Mouse (Mus musculus) splenic B cell, adult 2 months (primary cell): ENCODE results near the gene Arhgap21.

Experiments used
- DNase-seq: peaks from one replicate; pipeline ENCODE4 v3.0.0-alpha.2; 2011; ENCODE audit warnings: low read depth, low spot score
- H3K27me3 ChIP-seq: 2 replicates; pipeline ENCODE4 v1.6.1; 2012; ENCODE audit warnings: mild to moderate bottlenecking, low read length, moderate library complexity, mixed read lengths; ENCODE audit not compliant: control insufficient read depth, poor library complexity, insufficient read depth, severe bottlenecking
- H3K36me3 ChIP-seq: 2 replicates; pipeline ENCODE4 v1.6.1; 2012; ENCODE audit warnings: mild to moderate bottlenecking, low read length, moderate library complexity, mixed read lengths; ENCODE audit not compliant: control insufficient read depth, poor library complexity, insufficient read depth, severe bottlenecking

The Arhgap21 gene

DNA sequence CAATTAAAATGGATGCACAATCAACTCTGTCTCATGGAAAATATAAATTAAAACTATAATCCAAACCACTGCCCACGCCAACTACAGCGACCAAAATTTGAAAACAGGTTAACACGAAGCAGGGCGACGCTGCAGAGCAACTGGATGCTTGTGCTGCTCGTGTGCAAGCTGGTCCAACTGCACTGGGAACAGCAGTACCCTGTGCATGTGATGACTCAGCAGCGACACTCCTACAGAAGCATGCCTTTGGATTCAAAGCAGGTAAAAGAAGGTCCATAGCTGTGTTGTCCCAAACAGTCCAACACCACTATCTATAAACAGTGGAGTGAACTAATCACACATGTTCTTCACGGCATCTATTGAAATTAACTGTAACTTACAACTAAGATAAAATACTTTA, 63.3 kb downstream of the Arhgap21 start:
- Histone ChIP-seq H3K27me3 (no peaks in the 10 kb centered on the region), H3K36me3 (no peaks in the 10 kb centered on the region)
- DNase-seq = no peak

DNA sequence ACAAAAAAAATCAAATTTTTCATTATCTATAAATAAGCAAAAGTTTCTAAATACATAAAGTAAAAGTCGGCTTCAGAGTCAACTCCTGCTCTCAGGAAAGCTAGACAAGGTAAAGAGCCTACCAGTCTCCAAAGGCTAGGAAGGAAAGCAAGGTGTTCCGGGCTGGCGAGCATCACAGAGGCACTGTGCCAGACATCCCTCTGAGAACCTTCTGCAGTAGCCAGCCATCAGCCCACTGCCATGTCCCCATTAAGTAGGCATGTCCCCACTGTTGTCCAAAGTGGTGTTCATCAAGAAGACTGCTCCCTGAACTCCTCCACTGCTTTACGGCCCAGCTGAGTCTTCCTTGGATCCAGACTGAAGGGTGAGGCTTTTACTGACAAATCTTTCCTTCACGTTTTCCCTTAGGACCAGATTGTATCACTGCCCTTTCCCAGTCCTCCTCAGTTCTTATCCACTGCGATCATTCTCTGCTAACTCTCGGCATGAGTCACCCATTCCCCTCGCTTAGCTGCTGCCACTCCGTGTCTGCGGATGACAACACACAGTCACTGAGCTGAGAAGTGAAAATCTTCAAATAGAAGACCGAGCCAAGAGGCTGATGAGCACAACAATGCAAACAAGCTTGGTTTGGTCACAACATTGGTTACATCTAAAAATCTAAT, 65.6 kb downstream of the Arhgap21 start:
- Histone ChIP-seq H3K27me3 (no peaks in the 10 kb centered on the region), H3K36me3 (no peaks in the 10 kb centered on the region)
- DNase-seq = no peak

DNA sequence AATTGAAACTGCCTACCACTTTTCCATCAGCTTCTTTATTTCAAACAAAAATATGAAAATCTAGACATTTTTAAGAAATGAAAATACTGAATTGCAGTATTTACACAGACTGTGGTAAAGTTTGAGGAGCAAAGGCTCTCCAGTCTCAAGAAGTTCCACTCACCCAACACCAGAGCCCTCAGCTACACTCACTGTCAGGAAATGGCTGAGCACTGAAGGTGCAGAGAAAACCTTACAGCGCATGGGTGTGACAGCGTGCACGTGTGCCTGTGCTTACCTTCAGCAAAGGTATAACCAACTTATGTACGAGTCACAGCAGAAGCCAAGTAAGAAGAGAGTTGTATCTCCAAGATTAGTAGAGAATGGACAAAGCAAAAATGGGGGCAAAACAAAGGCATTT, 66.8 kb downstream of the Arhgap21 start:
- no peaks in the 10 kb centered on the region for H3K27me3 ChIP-seq
- no peaks in the 10 kb centered on the region for H3K36me3 ChIP-seq
- DNase-seq = no peak

DNA sequence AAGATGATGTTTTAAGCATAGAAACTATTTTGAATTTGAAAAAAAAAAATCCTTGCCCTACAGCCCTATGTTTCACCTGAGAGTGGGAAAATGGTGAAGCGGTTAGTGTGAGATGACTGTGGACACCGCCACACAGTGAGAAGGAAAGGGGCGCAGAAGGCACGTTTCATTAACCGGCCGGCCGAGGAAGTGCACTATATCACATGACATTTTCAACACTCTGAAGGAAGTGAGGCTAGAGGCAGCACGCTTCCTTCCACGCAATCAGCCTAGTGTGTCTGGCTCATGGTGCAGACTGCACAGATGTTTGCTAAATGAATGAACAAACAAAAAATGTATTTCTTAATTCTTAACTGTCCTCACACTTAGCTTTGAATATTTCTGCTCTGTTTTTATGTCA, 69.4 kb downstream of the Arhgap21 start:
- DNase-seq = peak; percentile 74
- H3K36me3 ChIP-seq = no peaks in the 10 kb centered on the region
- no peaks in the 10 kb centered on the region for H3K27me3 ChIP-seq

DNA sequence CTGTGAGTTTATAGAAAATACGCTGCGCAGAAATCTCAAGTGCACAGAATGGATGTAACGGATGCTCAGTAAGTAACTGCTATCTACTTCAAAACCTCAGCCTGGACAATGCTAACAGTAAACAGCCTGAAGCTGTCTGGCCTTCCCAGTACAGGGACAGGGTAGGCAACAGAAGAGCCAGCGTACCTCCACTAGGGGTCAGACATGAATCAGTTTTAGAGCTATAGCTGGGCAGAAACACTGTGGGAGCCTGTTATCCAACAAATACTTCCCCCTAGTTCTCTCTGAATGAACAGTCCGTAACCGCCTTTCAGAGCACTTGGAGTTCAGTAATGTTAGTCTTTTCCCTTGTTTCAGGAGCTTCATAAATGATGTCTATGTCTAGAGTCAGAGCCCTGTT, 70.0 kb downstream of the Arhgap21 start:
- H3K36me3 ChIP-seq = no peaks in the 10 kb centered on the region
- H3K27me3 ChIP-seq = no peaks in the 10 kb centered on the region
- peak; percentile 86 for DNase-seq

GRCm38 (mm10) chr2:20896446-20896845, 72.2 kb downstream of the Arhgap21 start:
- DNase-seq = no peak
- no peaks in the 10 kb centered on the region for H3K36me3 ChIP-seq
- no peaks in the 10 kb centered on the region for H3K27me3 ChIP-seq

- peak; percentile 60 for DNase-seq
- H3K36me3 ChIP-seq = no peaks in the 10 kb centered on the region
- H3K27me3 ChIP-seq = no peaks in the 10 kb centered on the region
Measured at GRCm38 (mm10) chr2:20894100-20894690, 74.5 kb downstream of the Arhgap21 start.

GRCm38 (mm10) chr2:20888751-20889150, 79.9 kb downstream of the Arhgap21 start:
- DNase-seq = no peak
- Histone ChIP-seq H3K27me3 (no peaks in the 10 kb centered on the region), H3K36me3 (no peaks in the 10 kb centered on the region)

DNA sequence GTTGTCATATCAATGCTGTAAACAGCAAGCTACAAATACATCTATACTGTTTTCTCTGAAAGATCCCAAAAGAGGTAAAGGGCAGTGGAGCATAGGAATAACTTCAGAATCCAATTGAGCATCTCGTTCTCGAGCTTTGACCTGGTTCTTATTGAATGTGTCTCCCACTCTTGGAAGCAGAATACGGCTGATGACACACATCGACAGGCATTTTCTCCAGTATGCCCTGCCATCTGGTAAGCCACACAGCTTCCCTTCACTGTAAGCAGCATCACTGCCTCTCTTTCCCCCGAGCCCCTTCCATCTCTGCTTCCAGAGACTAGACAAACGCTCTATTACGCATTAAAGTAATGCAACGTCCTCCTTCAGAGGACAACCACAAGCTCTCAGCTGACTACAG, 85.4 kb downstream of the Arhgap21 start:
- DNase-seq = no peak
- Histone ChIP-seq H3K27me3 (no peaks in the 10 kb centered on the region), H3K36me3 (no peaks in the 10 kb centered on the region)

GRCm38 (mm10) chr2:20879877-20880605, 88.6 kb downstream of the Arhgap21 start:
- DNase-seq = no peak
- Histone ChIP-seq H3K27me3 (no peaks in the 10 kb centered on the region), H3K36me3 (no peaks in the 10 kb centered on the region)

GRCm38 (mm10) chr2:20874621-20875020, 94.1 kb downstream of the Arhgap21 start:
- DNase-seq = no peak
- H3K36me3 ChIP-seq = no peaks in the 10 kb centered on the region
- H3K27me3 ChIP-seq = no peaks in the 10 kb centered on the region

- Histone ChIP-seq H3K27me3 (no peaks in the 10 kb centered on the region), H3K36me3 (no peaks in the 10 kb centered on the region)
- no peak for DNase-seq
Measured at GRCm38 (mm10) chr2:20869212-20869965, 99.3 kb downstream of the Arhgap21 start.

- no peak for DNase-seq
- Histone ChIP-seq H3K27me3 (no peaks in the 10 kb centered on the region), H3K36me3 (no peaks in the 10 kb centered on the region)
Measured at GRCm38 (mm10) chr2:20868052-20868451, 100.6 kb downstream of the Arhgap21 start.

DNA sequence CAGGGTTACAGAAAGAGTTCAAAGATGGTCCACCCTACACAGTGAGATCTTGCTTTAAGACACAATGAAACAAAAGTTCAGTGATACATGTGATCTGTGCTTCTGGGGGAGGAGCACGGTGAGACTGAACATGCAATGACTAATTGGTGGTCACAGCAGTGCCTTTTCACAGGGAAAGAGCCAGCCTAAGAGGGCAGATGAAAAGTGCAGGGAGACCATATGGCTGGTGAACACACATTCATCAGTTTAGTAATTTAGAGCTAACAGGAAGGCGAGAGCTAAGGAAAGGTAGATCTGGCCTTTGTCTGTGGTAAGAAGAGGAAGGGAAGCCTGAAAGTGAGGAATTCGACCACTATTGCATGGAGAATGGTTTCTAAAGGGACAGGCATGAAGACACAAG, 102.9 kb downstream of the Arhgap21 start:
- DNase-seq = no peak
- no peaks in the 10 kb centered on the region for H3K27me3 ChIP-seq
- H3K36me3 ChIP-seq = peaks cover 1% of the 10 kb centered on the region

DNA sequence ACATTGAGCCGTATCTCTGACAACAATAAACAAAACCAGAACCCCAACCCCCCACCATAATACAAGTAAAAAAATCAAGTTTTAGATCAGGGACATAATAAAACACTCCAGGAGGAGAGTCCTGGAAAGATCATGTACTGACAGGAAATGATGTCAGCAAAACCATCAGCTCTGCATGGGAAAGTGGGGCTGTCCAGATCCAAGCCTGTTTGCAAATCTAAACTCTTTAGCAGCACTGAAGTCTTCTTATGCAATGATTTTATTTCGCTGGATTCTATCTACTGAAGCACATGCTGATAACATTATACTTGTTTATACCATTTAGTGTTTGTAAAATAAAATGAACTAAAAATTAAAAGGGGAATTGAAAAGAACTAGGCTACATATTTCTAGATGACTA, 104.1 kb downstream of the Arhgap21 start:
- peaks cover 3% of the 10 kb centered on the region for H3K36me3 ChIP-seq
- H3K27me3 ChIP-seq = no peaks in the 10 kb centered on the region

More for the DNA sequence above, 104.1 kb downstream of the Arhgap21 start:
- no peak for DNase-seq
